Mouse (Mus musculus): ENCODE measurements at regions not wholly inside any gene's neighbourhood (a gene's known extent, or its start where the extent isn't known, plus 50 kb on each side); places are given as distances from the start of the nearest gene placed in this dataset.
A peak's percentile ranks its signal among the peaks of the same experiment; 100 is the strongest.
"Not testable (repeated sequence)": the region's sequence is repeated elsewhere in the genome, so short reads cannot be mapped to it uniquely, and the experiment has no call there.

DNA sequence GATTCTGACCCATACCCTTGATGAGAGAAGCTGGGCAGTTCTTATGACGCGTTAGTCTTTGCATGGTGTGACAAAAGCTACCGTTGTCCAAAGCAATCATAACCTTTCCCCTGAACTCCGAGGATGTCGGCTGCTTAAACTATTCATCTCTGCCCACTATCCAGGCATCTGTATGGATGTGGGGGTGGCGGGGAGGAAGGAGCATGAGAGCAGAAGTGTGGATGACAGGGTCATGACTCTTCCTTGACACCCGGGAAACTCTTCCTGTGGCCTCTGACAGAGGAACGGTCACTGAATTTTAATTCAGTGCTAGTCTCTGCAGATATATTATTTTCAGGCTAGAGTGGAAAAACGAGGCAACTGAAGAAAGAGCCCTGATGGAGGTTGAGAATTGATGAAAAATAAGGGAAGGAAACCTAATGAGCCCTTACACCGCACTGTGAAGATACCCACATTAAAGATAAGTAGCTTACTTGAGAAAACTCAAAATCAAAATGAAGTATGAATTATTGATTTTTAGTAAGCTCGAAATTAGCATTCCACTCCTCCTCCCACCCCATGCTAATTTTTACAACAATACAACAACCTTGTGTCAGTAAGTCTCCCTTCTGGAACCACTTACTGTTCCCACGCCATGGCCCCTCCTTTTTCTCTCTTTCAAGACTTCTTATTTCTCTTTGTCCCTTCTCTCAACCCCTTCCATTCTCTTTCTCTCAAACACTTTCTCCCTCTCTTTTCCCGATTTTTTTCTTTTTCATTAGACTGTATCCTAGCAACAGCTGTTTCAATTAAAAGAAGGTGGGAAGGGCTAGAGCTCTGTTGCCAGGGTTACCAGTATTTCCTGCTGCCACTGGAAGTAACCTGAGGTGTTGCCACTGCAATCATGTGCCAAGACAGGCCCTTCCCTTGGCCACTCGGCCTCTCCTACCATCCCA lies 206.0 kb upstream of the Gap43 start:
- no peaks in the 10 kb centered on the region for H3K36me3 ChIP-seq (ENCODE audit: control insufficient read depth, insufficient read depth, low read length)
- peaks cover 7% of the 10 kb centered on the region for H3K4me1 ChIP-seq (ENCODE audit: control insufficient read depth, insufficient read depth, low read length)
- H3K27me3 ChIP-seq (ENCODE audit: control insufficient read depth, insufficient read depth, low read length) = no peaks in the 10 kb centered on the region
- H3K27ac ChIP-seq (ENCODE audit: low read depth, low read length) = no peak overlapping the region
- 44% methylated on average over 14 of the region's 14 CpGs for WGBS
- no peak overlapping the region for H3K4me3 ChIP-seq (ENCODE audit: low read depth, low read length)
- H3K9ac ChIP-seq (ENCODE audit: low read length) = no peak overlapping the region
- DNase-seq (ENCODE audit: low spot score) (peak; percentile 33), ATAC-seq (ENCODE audit: insufficient read depth, low FRiP score, low TSS enrichment) (peak; percentile 75)
- H3K9me3 ChIP-seq (ENCODE audit: control insufficient read depth, low read length) = no peaks in the 10 kb centered on the region
- H3K4me2 ChIP-seq (ENCODE audit: low read depth) = no peak overlapping the region

GRCm38 (mm10) chr16:42517321-42517720 lies 176.9 kb upstream of the Gap43 start:
- H3K9me3 ChIP-seq (ENCODE audit: control insufficient read depth, low read length) = no peaks in the 10 kb centered on the region
- 86% methylated on average over 4 of the region's 4 CpGs for WGBS
- no peaks in the 10 kb centered on the region for H3K36me3 ChIP-seq (ENCODE audit: control insufficient read depth, insufficient read depth, low read length)
- H3K4me2 ChIP-seq (ENCODE audit: low read depth) = no peak overlapping the region
- H3K27me3 ChIP-seq (ENCODE audit: control insufficient read depth, insufficient read depth, low read length) = no peaks in the 10 kb centered on the region
- no peak overlapping the region for H3K4me3 ChIP-seq (ENCODE audit: low read depth, low read length)
- no peaks in the 10 kb centered on the region for H3K4me1 ChIP-seq (ENCODE audit: control insufficient read depth, insufficient read depth, low read length)
- H3K27ac ChIP-seq (ENCODE audit: low read depth, low read length) = no peak overlapping the region
- ATAC-seq (ENCODE audit: insufficient read depth, low FRiP score, low TSS enrichment) (no peak), DNase-seq (ENCODE audit: low spot score) (no peak)
- no peak overlapping the region for H3K9ac ChIP-seq (ENCODE audit: low read length)

- 77% methylated on average over 3 of the region's 3 CpGs for WGBS
- no peak for ATAC-seq (ENCODE audit: insufficient read depth, low FRiP score, low TSS enrichment)
- H3K9me3 ChIP-seq (ENCODE audit: control insufficient read depth, low read length) = no peaks in the 10 kb centered on the region
- DNase-seq (ENCODE audit: low spot score) = no peak
- no peak overlapping the region for H3K27ac ChIP-seq (ENCODE audit: low read depth, low read length)
- no peak overlapping the region for H3K4me3 ChIP-seq (ENCODE audit: low read depth, low read length)
- no peak overlapping the region for H3K4me2 ChIP-seq (ENCODE audit: low read depth)
- no peaks in the 10 kb centered on the region for H3K27me3 ChIP-seq (ENCODE audit: control insufficient read depth, insufficient read depth, low read length)
- H3K36me3 ChIP-seq (ENCODE audit: control insufficient read depth, insufficient read depth, low read length) = no peaks in the 10 kb centered on the region
- no peaks in the 10 kb centered on the region for H3K4me1 ChIP-seq (ENCODE audit: control insufficient read depth, insufficient read depth, low read length)
- no peak overlapping the region for H3K9ac ChIP-seq (ENCODE audit: low read length)
These were observed 175.5 kb upstream of the Gap43 start for GRCm38 (mm10) chr16:42515929-42516328.

- no peaks in the 10 kb centered on the region for H3K9me3 ChIP-seq (ENCODE audit: control insufficient read depth, low read length)
- H3K9ac ChIP-seq (ENCODE audit: low read length) = no peak overlapping the region
- no peak overlapping the region for H3K27ac ChIP-seq (ENCODE audit: low read depth, low read length)
- H3K27me3 ChIP-seq (ENCODE audit: control insufficient read depth, insufficient read depth, low read length) = no peaks in the 10 kb centered on the region
- no peak for ATAC-seq (ENCODE audit: insufficient read depth, low FRiP score, low TSS enrichment)
- no peaks in the 10 kb centered on the region for H3K4me1 ChIP-seq (ENCODE audit: control insufficient read depth, insufficient read depth, low read length)
- DNase-seq (ENCODE audit: low spot score) = peak; percentile 23
- WGBS = 33% methylated on average over 9 of the region's 9 CpGs
- no peaks in the 10 kb centered on the region for H3K36me3 ChIP-seq (ENCODE audit: control insufficient read depth, insufficient read depth, low read length)
- H3K4me3 ChIP-seq (ENCODE audit: low read depth, low read length) = no peak overlapping the region
- H3K4me2 ChIP-seq (ENCODE audit: low read depth) = no peak overlapping the region
These were observed 164.7 kb upstream of the Gap43 start for GRCm38 (mm10) chr16:42505107-42505506.

DNA sequence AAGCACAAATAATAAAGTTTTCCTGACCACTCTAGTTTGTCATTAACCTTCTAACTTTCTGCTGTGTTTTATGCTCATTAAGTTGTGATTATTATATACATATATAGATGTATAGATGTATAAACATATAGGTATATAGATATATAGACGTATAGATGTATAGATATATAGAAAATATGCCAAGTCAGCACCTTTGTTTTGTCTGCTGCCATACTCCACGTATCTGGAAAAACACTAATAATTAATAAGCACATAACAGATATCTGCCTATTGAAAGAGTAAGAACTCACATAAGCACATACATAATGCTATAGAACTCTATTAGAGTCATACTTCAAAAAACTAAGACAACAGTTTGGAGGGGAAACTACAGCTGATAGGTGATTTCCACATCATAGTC lies 161.3 kb upstream of the Gap43 start:
- H3K36me3 ChIP-seq (ENCODE audit: control insufficient read depth, insufficient read depth, low read length) = no peaks in the 10 kb centered on the region
- 92% methylated on average over 2 of the region's 2 CpGs for WGBS
- H3K27me3 ChIP-seq (ENCODE audit: control insufficient read depth, insufficient read depth, low read length) = no peaks in the 10 kb centered on the region
- DNase-seq (ENCODE audit: low spot score) (no peak), ATAC-seq (ENCODE audit: insufficient read depth, low FRiP score, low TSS enrichment) (no peak)
- H3K4me2 ChIP-seq (ENCODE audit: low read depth) = no peak overlapping the region
- H3K9me3 ChIP-seq (ENCODE audit: control insufficient read depth, low read length) = no peaks in the 10 kb centered on the region
- no peak overlapping the region for H3K4me3 ChIP-seq (ENCODE audit: low read depth, low read length)
- H3K27ac ChIP-seq (ENCODE audit: low read depth, low read length) = no peak overlapping the region
- no peaks in the 10 kb centered on the region for H3K4me1 ChIP-seq (ENCODE audit: control insufficient read depth, insufficient read depth, low read length)
- H3K9ac ChIP-seq (ENCODE audit: low read length) = no peak overlapping the region

- H3K9me3 ChIP-seq (ENCODE audit: control insufficient read depth, low read length); H3K4me3 ChIP-seq (ENCODE audit: low read depth, low read length); DNase-seq (ENCODE audit: low spot score); H3K27ac ChIP-seq (ENCODE audit: low read depth, low read length); H3K4me1 ChIP-seq (ENCODE audit: control insufficient read depth, insufficient read depth, low read length); H3K36me3 ChIP-seq (ENCODE audit: control insufficient read depth, insufficient read depth, low read length); ATAC-seq (ENCODE audit: insufficient read depth, low FRiP score, low TSS enrichment); H3K27me3 ChIP-seq (ENCODE audit: control insufficient read depth, insufficient read depth, low read length); H3K4me2 ChIP-seq (ENCODE audit: low read depth); H3K9ac ChIP-seq (ENCODE audit: low read length): not testable (repeated sequence)
- WGBS = 45% methylated on average over 3 of the region's 3 CpGs
These were observed 160.7 kb upstream of the Gap43 start for GRCm38 (mm10) chr16:42501109-42501508.

DNA sequence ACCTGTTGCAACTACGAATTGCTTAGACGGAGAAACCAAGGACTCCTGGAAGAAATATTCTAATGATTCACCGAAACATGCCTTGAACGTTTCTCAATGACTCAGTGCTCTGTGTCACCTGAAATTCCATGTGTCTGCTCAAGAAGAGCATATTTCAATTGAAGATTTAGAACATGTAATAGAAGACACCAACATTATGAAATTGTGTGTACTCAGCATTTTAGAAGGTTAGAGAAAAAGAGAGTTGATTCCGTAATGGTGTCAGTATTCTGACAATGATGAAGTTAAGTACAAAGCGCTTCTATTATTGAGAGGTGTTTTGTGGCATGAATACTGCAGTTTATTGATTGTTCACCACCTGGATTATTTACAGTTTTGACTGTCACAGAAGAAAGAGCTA lies 159.1 kb upstream of the Gap43 start:
- H3K9me3 ChIP-seq (ENCODE audit: control insufficient read depth, low read length) = no peaks in the 10 kb centered on the region
- no peaks in the 10 kb centered on the region for H3K4me1 ChIP-seq (ENCODE audit: control insufficient read depth, insufficient read depth, low read length)
- H3K27ac ChIP-seq (ENCODE audit: low read depth, low read length) = no peak overlapping the region
- WGBS = 94% methylated on average over 6 of the region's 6 CpGs
- H3K4me2 ChIP-seq (ENCODE audit: low read depth) = no peak overlapping the region
- no peaks in the 10 kb centered on the region for H3K27me3 ChIP-seq (ENCODE audit: control insufficient read depth, insufficient read depth, low read length)
- DNase-seq (ENCODE audit: low spot score) (no peak), ATAC-seq (ENCODE audit: insufficient read depth, low FRiP score, low TSS enrichment) (no peak)
- no peaks in the 10 kb centered on the region for H3K36me3 ChIP-seq (ENCODE audit: control insufficient read depth, insufficient read depth, low read length)
- H3K9ac ChIP-seq (ENCODE audit: low read length) = no peak overlapping the region
- no peak overlapping the region for H3K4me3 ChIP-seq (ENCODE audit: low read depth, low read length)

GRCm38 (mm10) chr16:42498368-42498767 lies 157.9 kb upstream of the Gap43 start:
- WGBS = 66% methylated on average over 2 of the region's 2 CpGs
- ATAC-seq (ENCODE audit: insufficient read depth, low FRiP score, low TSS enrichment) (no peak), DNase-seq (ENCODE audit: low spot score) (no peak)
- Histone ChIP-seq H3K27ac (ENCODE audit: low read depth, low read length) (no peak overlapping the region), H3K36me3 (ENCODE audit: control insufficient read depth, insufficient read depth, low read length) (no peaks in the 10 kb centered on the region), H3K9ac (ENCODE audit: low read length) (no peak overlapping the region), H3K9me3 (ENCODE audit: control insufficient read depth, low read length) (no peaks in the 10 kb centered on the region), H3K27me3 (ENCODE audit: control insufficient read depth, insufficient read depth, low read length) (no peaks in the 10 kb centered on the region), H3K4me3 (ENCODE audit: low read depth, low read length) (no peak overlapping the region), H3K4me2 (ENCODE audit: low read depth) (no peak overlapping the region), H3K4me1 (ENCODE audit: control insufficient read depth, insufficient read depth, low read length) (no peaks in the 10 kb centered on the region)

DNA sequence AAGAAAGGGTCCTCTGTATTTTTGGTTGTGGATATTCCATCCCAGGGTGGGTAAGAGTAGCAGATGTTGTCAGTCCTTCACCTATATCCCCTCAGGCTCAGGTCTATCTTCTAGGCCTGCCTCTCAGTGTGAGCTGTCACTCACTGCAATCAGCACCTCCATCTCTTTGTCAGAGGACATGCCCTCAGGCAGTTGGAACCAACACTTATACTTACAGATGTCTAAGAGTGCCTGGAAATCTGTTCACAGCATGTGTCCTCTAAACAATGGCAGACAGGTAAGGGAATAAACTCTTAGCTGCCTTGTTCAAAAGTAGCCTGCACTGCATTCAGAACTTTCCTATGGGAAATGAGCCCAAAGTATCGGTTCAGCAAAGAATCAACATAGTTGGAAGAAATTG lies 153.1 kb upstream of the Gap43 start:
- H3K9me3 ChIP-seq (ENCODE audit: control insufficient read depth, low read length) = no peaks in the 10 kb centered on the region
- H3K36me3 ChIP-seq (ENCODE audit: control insufficient read depth, insufficient read depth, low read length) = no peaks in the 10 kb centered on the region
- H3K9ac ChIP-seq (ENCODE audit: low read length) = no peak overlapping the region
- no peaks in the 10 kb centered on the region for H3K4me1 ChIP-seq (ENCODE audit: control insufficient read depth, insufficient read depth, low read length)
- no peak overlapping the region for H3K4me2 ChIP-seq (ENCODE audit: low read depth)
- no peaks in the 10 kb centered on the region for H3K27me3 ChIP-seq (ENCODE audit: control insufficient read depth, insufficient read depth, low read length)
- H3K27ac ChIP-seq (ENCODE audit: low read depth, low read length) = no peak overlapping the region
- H3K4me3 ChIP-seq (ENCODE audit: low read depth, low read length) = no peak overlapping the region
- ATAC-seq (ENCODE audit: insufficient read depth, low FRiP score, low TSS enrichment) = no peak
- WGBS = 88% methylated on average over 1 of the region's 1 CpGs
- DNase-seq (ENCODE audit: low spot score) = no peak
